ENCODE assay signal across 18 mouse cellular contexts in the genomic region with DNA sequence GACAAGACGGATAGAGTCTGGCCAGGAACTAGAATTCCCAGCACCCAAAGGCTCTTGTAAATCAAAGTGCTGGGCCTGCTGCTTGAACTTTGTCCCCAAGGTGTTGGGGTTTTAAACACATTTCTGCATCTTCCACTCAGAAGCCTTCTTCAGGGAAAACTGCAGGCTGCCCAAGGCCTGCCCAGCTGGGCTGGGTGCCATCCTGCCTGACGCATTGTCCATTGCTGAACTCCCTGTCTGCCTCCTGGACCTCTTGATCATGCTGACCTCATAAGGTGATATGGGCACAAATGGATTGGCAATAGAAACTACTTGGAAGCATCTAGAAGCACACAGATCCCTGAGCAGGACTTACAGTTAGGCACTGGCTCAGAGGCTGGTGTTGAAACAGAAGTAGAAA. TPM values are rescaled to one million over a fixed set of nuclear protein-coding genes. Genes with fewer than 3 reads are reported as not detected.
DNase-seq lines count a peak whose midpoint lies in the region; ATAC-seq lines count a peak whose summit lies in the region.
"Had no signal": no experiment of that assay in that cellular context is flagged by ENCODE, and none has a peak within 500 bp of the region (broad histone marks: within the 10 kb centered on the region; RNA-seq: fewer than 3 reads in every experiment).

No protein-coding gene starts in this region.

- H3K36me3 ChIP-seq in heart, embryonic 12.5 days, result no peaks in the 10 kb centered on the region
- H3K36me3 ChIP-seq: heart, embryonic 15.5 days; hindbrain, embryonic 12.5 days; midbrain, embryonic 10.5 days had no signal

- H3K4me2 ChIP-seq in heart, embryonic 12.5 days, result no peak overlapping the region
- H3K4me2 ChIP-seq: heart, embryonic 15.5 days; hindbrain, embryonic 12.5 days had no signal

- H3K27me3 ChIP-seq in heart, embryonic 12.5 days (replicated peaks), result peaks cover 6% of the 10 kb centered on the region; the same call in 1 of the 2 replicates
- H3K27me3 ChIP-seq: heart, embryonic 15.5 days had no signal

- no peak overlapping the region for H3K27ac ChIP-seq in heart, embryonic 12.5 days (ENCODE audit: poor library complexity, severe bottlenecking)
- H3K27ac ChIP-seq: heart, embryonic 15.5 days; hindbrain, embryonic 12.5 days; midbrain, embryonic 10.5 days had no signal

- WGBS in heart, embryonic 12.5 days, result 88% methylated on average over 2 of the region's 2 CpGs

- ATAC-seq in heart, embryonic 12.5 days (ENCODE audit: insufficient number of reproducible peaks, low FRiP score), result no peak

- H3K4me1 ChIP-seq in heart, embryonic 12.5 days (replicated peaks), result peaks cover 19% of the 10 kb centered on the region; the same call in 1 of the 2 replicates

- no peaks in the 10 kb centered on the region for H3K9me3 ChIP-seq in heart, embryonic 12.5 days (replicated peaks)
- H3K9me3 ChIP-seq: heart, embryonic 15.5 days; hindbrain, embryonic 12.5 days; midbrain, embryonic 10.5 days had no signal

- H3K9ac ChIP-seq in heart, embryonic 12.5 days, result no peak overlapping the region
- H3K9ac ChIP-seq: heart, embryonic 15.5 days; hindbrain, embryonic 12.5 days; lung, embryonic 14.5 days had no signal

- no peak overlapping the region for H3K4me3 ChIP-seq in heart, embryonic 12.5 days
- H3K4me3 ChIP-seq: heart, embryonic 15.5 days; hindbrain, embryonic 12.5 days; midbrain, embryonic 10.5 days had no signal

- peak; percentile 45 for DNase-seq in cerebellum, adult 11 months
- no peak for DNase-seq in cerebellum, adult 8-10 months
- peak; percentile 18 for DNase-seq in lung, postnatal 10 days
- no peak for DNase-seq in lung, postnatal 14 days
- DNase-seq in kidney, adult 8-10 months, result peak; percentile 23 to 45
- DNase-seq in neural tube, embryonic 10.5 days (ENCODE audit: extremely low spot score, low spot score), result no peak
- no peak for DNase-seq in heart, adult 18-20 months
- DNase-seq: embryo, embryonic 11 days; gastrocnemius, postnatal 36 days; left cerebral cortex, postnatal 4 days; lung, embryonic 14.5 days; right cerebral cortex, adult 18-20 months; spleen, adult 18-20 months; thymus, postnatal 4 days had no signal

RNA-seq across cellular contexts. Expression of gene Endod1, which starts 3.2 kb away (rescaled TPM):
- 10.7 TPM in 2 replicates for polyA plus RNA-seq in heart, embryonic 12.5 days (2016; fragmentation: Nextera tagmentation; extraction: Ambion mirVana)
- 1 to 10 TPM; 7.1 to 8.7 TPM for total RNA-seq in heart, adult 18-20 months (2021)

Comparison
In these comparisons a context has a peak if more than half of its experiments do, and no peak if none do; other contexts are left out.
1. DNase-seq: peak in cerebellum, adult 11 months (single experiment), lung, postnatal 10 days (single experiment) and kidney, adult 8-10 months (2 of 2); none in cerebellum, adult 8-10 months (single experiment), lung, postnatal 14 days (single experiment), neural tube, embryonic 10.5 days (single experiment) and heart, adult 18-20 months (0 of 2).